Mouse (Mus musculus) retina, adult 2 months (tissue): ENCODE results near the gene Stx1a.
A peak's percentile ranks its signal among the peaks of the same experiment; 100 is the strongest.
"Not testable (repeated sequence)": the region's sequence is repeated elsewhere in the genome, so short reads cannot be mapped to it uniquely, and the experiment has no call there.

ENCODE experiments used
- DNase-seq: peaks from one replicate; pipeline ENCODE4 v3.0.0-alpha.2; 2012; ENCODE audit warnings: low read depth, low spot score

Stx1a gene

GRCm38 (mm10) chr5:135039541-135039940 lies 16.3 kb downstream of the Stx1a start:
- DNase-seq: no peak

DNA sequence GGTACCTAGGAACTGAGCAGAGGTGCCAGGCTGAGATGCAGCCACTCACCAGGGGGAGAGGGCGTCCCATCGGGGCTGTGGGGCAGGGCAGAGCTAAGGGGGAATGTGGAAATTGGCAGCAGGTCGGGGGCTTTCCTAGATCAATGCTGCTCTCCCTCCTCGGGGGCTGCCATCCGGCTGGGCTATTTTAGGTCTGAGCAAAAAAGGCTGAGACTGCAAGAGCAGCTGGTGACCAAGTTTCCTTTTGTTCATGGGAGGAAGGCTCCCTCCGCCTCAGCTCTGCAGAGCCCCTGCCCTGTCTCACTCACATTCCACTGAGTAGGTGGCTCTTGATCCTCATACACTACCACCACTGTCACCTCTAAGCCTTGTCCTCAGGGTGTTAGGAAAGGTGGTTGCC lies 16.8 kb downstream of the Stx1a start:
- no peak for DNase-seq

GRCm38 (mm10) chr5:135040777-135041176 lies 17.5 kb downstream of the Stx1a start:
- DNase-seq: no peak

DNA sequence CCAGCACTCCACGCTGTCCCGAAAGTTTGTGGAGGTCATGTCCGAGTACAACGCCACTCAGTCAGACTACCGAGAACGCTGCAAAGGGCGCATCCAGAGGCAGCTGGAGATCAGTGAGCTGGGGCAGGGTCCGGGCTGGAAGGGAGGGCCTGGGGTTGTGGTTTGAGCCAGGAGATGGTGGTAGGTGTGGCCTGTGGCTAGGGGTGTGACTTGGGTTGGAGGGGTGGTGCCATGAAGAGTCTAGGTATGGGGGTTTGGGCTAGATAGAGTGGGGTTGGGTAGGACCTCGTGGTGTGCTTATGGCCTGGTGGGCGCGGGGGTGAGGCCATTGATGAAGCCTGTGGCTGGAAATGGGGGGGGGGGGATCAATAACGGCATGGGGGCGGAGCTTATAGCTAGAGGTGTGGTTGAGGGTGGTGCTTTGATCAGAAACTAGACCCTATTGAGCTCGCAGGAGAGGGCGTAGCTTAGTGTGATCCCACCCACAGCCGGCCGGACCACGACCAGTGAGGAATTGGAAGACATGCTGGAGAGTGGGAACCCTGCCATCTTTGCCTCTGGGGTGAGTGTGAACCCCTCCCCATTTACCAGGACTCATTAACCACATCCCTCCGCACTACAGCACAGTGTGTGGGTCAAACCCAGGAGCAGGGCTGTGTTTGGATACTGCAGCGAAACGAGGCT lies 19.0 kb downstream of the Stx1a start:
- DNase-seq: no peak

DNA sequence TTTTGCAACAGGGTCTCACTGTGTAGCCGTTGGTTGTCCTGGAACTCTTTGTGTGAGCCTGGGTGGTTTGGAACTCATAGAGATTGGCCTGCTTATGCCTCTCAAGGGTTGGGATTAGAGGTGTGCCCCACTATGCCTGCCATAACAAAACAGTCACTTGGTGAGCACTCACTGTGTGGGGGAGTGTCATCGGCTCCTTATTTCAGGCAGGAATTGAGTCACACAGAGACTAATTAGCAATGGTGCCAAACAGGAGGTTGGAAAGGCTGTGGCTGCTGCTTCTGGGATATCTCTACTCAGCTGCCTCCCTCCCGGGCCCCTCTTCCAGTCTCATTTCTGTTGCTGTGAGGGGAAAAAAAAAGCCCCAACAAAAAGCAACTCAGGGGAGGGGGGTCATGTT lies 21.3 kb downstream of the Stx1a start:
- no peak for DNase-seq

GRCm38 (mm10) chr5:135048539-135048938 lies 25.3 kb downstream of the Stx1a start:
- DNase-seq: no peak

GRCm38 (mm10) chr5:135049268-135049667 lies 26.0 kb downstream of the Stx1a start:
- DNase-seq: not testable (repeated sequence)

DNA sequence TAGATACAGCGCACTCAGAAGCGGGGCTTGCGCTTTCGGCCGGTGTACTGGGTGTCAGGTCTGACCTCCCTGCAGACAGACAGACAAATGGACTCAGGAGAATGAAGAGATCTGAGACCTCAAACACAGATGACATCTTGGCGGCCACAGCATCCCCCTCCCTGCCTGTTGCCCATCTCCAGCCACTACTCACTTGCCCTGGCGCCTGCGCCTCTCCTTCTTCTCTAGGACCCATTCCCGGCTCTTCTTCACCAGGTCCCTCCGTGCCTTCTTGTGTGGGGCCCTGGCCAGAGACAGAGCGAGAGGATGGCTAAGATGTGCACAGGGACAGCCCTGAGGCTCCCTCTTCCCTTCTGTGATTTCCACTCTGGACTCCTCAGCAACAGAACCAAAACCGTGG lies 30.1 kb downstream of the Stx1a start:
- no peak for DNase-seq

- peak; percentile 96 for DNase-seq
These were observed 40.5 kb downstream of the Stx1a start, which contains the start of gene Dnajc30 for GRCm38 (mm10) chr5:135063629-135064381. TSS of gene Dnajc30 (plus strand) at chr5:135064202.

DNA sequence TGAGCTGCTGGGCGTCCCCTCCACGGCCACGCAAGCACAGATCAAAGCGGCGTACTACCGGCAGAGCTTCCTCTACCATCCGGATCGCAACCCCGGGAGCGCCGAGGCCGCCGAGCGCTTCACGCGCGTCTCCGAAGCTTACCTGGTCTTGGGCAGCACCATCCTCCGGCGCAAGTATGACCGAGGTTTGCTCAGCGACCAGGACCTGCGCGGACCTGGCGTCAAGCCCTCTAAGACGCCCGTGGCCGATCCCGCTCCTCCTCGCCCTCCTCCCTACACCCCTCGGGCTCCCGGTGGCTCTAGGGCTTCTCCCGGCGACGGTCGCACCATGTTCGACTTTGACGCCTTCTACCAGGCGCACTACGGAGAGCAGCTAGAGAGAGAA lies 41.1 kb downstream of the Stx1a start:
- no peak for DNase-seq

GRCm38 (mm10) chr5:135064909-135065446 lies 41.7 kb downstream of the Stx1a start, which contains the start of gene Bud23:
TSS of gene Bud23 (minus strand) at chr5:135064959.
- not testable (repeated sequence) for DNase-seq

DNA sequence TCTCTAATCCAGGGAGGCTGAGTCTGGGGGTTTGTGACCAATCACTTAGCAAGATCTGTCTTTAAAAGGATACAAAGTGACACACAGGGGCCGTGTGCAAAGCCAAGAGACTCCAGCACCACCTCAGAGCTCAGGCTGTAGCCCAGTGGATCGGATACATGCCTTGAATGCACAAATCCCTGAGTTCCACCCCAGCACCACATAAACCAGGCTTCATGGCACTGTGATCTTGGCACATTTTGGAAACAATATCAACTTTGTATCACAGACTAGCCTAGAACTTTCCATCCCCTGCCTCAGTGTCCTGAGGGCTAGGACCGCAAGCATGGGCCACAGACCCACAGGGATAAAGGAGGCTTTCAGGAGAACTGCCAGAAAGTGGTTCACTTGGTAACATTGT lies 42.7 kb downstream of the Stx1a start:
- no peak for DNase-seq

DNA sequence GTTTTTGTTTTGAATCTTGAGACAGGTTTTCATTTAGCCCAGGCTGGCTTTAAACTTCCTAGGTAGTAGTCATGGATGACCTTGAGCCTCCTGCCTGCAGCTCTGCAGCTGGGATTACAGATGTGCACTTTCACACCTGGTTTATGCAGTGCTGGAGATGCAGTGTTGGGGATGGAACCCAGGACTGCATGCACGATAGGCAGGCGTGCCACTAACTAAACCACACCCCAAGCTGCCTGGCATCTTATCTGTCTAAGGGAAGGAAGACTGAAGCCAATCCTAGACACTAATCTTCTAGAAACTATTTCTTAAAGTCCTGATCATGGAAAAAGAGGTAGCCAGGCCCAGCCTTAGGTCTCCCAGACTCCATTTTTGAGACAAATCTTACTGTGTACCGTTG lies 47.2 kb downstream of the Stx1a start:
- no peak for DNase-seq

DNA sequence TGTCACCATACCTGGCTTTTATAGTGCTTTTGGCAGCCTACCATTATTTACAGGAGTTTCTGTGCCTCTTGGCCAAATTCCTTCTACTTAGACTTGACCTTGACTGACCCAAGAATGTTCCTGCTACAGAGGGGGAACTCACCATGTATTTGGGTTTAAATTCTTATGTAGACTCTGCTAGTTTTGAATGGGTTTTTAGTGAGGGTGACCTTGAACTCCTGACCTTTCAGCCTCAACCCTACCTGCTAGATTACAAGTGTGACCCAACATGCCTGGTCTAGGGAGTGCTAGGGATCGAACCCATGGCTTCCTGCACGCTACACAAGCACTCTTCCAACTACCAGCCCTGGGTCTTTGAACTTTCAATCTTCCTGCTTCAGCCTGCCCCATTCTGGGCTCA lies 48.8 kb downstream of the Stx1a start:
- DNase-seq: no peak

DNA sequence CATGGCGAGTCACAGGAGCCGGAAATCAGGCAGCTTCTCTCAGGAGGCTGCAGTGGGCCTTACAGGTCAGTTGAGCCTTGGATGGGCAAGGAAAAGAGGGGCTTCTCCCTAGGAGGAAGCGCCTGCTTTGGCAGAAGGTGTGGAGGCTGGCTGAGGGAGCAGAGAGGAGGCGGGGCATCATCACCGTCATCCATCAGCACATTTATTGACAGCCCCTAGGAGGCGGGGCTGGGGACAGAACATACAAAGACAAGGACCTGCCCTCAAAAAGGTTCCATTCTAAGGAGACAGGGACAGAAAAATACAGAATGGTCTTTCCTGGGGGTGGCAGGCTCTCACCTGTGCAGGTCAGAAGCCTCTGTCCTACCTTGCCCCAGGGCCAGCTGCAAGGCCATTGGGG lies 49.4 kb downstream of the Stx1a start:
- DNase-seq: no peak

DNA sequence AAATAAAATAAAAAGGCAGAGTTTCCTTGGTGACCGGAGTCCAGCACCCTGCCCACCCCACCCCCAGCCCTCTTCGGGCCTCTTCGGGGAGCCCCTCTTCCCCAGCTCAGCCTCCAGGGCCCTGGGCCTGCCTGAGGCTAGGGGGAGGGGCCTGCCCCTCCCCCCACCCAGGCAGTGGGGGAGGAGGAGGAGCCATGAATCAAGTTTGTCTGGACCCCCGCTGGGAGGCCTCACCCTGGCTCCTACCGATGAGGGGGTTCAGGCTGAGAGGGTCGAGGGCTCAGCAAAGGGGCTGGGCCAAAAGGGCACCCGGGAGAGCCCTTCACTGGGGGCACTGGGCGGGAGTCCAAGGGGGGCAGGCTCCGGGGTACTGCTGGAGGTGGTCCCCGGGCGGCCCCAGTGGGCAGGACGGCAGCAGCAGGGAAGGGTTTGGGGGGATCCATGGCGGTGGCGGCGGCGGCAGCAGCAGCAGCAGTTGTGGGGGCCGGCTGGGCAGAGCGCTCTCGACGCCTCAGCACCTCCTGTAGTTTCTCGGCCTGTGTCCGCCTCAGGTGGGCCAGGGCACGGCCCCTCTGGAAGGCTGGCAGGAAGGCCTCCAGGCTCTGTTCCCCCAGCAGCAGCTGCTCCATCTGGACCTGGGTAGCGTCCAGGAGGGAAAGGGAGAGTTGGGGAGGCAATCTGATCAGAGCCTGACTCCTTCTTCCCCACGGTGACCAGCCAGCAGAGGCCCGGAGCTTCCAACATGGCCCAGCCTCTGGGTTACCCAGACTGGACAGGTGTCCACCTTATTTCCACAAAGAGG lies 50.3 kb downstream of the Stx1a start:
- no peak for DNase-seq

GRCm38 (mm10) chr5:135075655-135076054 lies 52.4 kb downstream of the Stx1a start:
- no peak for DNase-seq

DNA sequence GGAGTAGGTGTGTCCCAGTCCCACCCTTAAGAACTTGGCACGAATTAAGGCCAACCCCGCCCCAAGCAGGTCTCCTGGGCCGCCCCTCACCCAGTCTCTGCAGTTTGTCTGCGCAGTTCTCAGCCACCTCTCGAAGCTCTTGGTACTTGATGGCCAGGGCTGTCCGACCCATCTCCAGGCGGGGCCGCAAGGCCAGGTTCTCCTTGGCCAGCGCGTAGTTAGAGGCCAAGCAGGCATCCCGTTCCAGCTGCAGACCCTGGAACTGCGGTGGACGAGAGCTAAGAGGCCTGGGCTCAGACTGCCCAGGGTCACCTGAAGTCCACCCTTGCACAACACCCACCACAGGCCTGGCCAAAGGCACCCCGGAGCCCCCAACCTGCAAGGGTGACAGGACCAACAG lies 53.1 kb downstream of the Stx1a start:
- DNase-seq: no peak

GRCm38 (mm10) chr5:135076931-135077505 lies 53.7 kb downstream of the Stx1a start:
- DNase-seq: no peak

GRCm38 (mm10) chr5:135077564-135078481 lies 54.5 kb downstream of the Stx1a start, which contains the start of gene Vps37d:
TSS of gene Vps37d (minus strand) at chr5:135078266.
- peak; percentile 73 for DNase-seq

DNA sequence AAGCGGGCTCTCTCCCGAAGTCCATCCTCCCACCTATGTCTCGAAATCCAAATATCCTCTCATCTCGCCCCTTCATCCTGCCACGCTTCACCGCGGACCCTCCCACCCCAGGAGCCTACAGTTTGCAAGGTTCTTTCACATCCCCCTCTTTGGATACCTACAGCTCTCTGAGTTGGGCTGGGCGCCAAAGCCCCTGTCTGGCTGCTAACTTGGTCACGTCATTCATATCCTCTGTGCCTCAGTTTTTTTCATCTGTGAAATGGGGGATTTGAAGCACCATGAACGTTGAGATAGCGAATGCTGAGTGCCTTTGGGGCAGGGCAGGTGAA lies 55.2 kb downstream of the Stx1a start:
- no peak for DNase-seq
